Mouse (Mus musculus) heart, adult 11 months (tissue): ENCODE measurements around the gene Gm17359.
"Not testable (repeated sequence)": the region's sequence is repeated elsewhere in the genome, so short reads cannot be mapped to it uniquely, and the experiment has no call there.

Source experiments
- DNase-seq: peaks from one replicate; pipeline ENCODE4 v3.0.0; 2022

Gene Gm17359

GRCm38 (mm10) chr3:79416944-79417680, 80.7 kb downstream of the Gm17359 start:
- no peak for DNase-seq

- peak; percentile 92 for DNase-seq
Observed at GRCm38 (mm10) chr3:79418921-79419320, 82.5 kb downstream of the Gm17359 start.

- no peak for DNase-seq
Observed at GRCm38 (mm10) chr3:79425441-79425840, 89.0 kb downstream of the Gm17359 start.

- DNase-seq: no peak
Observed at GRCm38 (mm10) chr3:79433593-79433992, 97.1 kb downstream of the Gm17359 start.

GRCm38 (mm10) chr3:79434436-79434835, 98.0 kb downstream of the Gm17359 start:
- no peak for DNase-seq

- DNase-seq: no peak
Observed at GRCm38 (mm10) chr3:79434985-79435384, 98.5 kb downstream of the Gm17359 start.

- no peak for DNase-seq
Observed at GRCm38 (mm10) chr3:79436186-79436585, 99.7 kb downstream of the Gm17359 start.

GRCm38 (mm10) chr3:79438276-79438675, 101.8 kb downstream of the Gm17359 start:
- DNase-seq: no peak

GRCm38 (mm10) chr3:79440976-79441491, 104.6 kb downstream of the Gm17359 start:
- DNase-seq: no peak

- no peak for DNase-seq
Observed at GRCm38 (mm10) chr3:79443850-79444249, 107.4 kb downstream of the Gm17359 start.

GRCm38 (mm10) chr3:79445041-79445440, 108.6 kb downstream of the Gm17359 start:
- no peak for DNase-seq

GRCm38 (mm10) chr3:79446124-79446523, 109.7 kb downstream of the Gm17359 start:
- DNase-seq: no peak

GRCm38 (mm10) chr3:79446648-79447047, 110.2 kb downstream of the Gm17359 start:
- not testable (repeated sequence) for DNase-seq

GRCm38 (mm10) chr3:79448421-79448820, 112.0 kb downstream of the Gm17359 start:
- DNase-seq: no peak

GRCm38 (mm10) chr3:79449361-79449760, 112.9 kb downstream of the Gm17359 start:
- DNase-seq: no peak

GRCm38 (mm10) chr3:79452696-79453263, 116.3 kb downstream of the Gm17359 start:
- no peak for DNase-seq

GRCm38 (mm10) chr3:79455761-79456160, 119.3 kb downstream of the Gm17359 start:
- DNase-seq: no peak

- DNase-seq: no peak
Observed at GRCm38 (mm10) chr3:79458651-79459275, 122.3 kb downstream of the Gm17359 start.

- DNase-seq: no peak
Observed at GRCm38 (mm10) chr3:79469440-79469839, 133.0 kb downstream of the Gm17359 start.

- DNase-seq: no peak
Observed at GRCm38 (mm10) chr3:79472362-79472761, 135.9 kb downstream of the Gm17359 start.

GRCm38 (mm10) chr3:79474911-79475310, 138.4 kb downstream of the Gm17359 start:
- no peak for DNase-seq

GRCm38 (mm10) chr3:79475980-79476379, 139.5 kb downstream of the Gm17359 start:
- DNase-seq: peak; percentile 94

- no peak for DNase-seq
Observed at GRCm38 (mm10) chr3:79478400-79478799, 141.9 kb downstream of the Gm17359 start.

GRCm38 (mm10) chr3:79478880-79479279, 142.4 kb downstream of the Gm17359 start:
- no peak for DNase-seq
